Mouse (Mus musculus): ENCODE measurements around the gene March9.

DNA sequence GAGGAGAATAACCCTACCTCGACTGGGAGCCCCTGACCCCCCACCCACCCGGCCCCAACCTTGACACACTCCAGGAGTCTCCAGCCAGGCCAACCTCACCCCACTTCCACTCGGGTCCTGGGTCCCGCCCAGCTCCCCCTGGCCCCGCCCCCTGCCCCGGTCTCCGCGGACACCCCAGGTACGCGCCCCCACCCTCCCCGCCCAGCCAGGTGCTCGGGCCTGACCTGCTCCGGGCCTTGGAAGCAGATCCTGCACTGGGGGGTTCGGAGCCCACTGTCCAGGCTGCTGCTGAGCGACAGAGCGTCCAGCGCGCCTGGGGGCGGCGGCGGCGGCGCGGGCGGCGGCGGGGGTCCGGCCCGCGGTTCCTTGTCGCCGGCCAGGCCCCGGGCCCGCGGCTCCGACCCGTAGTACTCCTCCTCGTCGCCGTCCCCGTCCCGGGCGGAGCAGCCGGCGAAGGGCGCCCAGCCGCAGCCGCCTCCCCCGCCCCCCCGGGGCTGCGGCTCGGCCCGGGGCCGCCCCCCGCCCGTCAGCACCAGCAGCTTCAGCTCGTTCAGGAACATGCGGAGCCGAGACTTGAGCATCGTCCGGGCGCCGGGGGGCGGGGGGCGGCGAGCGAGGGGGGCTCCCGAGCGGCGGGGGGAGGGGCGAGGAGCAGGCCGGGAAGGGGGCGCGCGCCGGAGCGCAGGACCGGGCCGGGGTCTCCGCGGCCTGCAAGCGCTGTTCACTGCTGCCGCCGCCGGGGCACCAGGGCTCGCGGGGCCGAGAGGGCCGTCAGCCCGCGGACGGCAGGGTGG is 613 bp downstream of the March9 start:
- TF ChIP-seq POLR2A (IDR thresholded peaks at IDR 0.05; ENCODE audit: insufficient read depth, low read depth, low read length) (no peak), CTCF (IDR thresholded peaks at IDR 0.05; ENCODE audit: insufficient read depth, low read depth, low read length) (no peak)
